Mouse (Mus musculus) adrenal gland, adult 2 months (tissue): ENCODE results near the gene Fmnl1. TPM values are rescaled to one million over a fixed set of nuclear protein-coding genes. Genes with fewer than 3 reads are reported as not detected.

Source experiments
- DNase-seq: peaks from one replicate; pipeline ENCODE4 v3.0.0; 2021
- polyA plus RNA-seq: library from polyadenylated mRNA; depleted of rRNA; stranded (reverse); fragments of >200 nt; gene quantifications from 2 replicates; pipeline ENCODE4 v1.2.3, GENCODE M21; 2012
- total RNA-seq, 2 experiments: library from RNA; stranded (reverse); gene quantifications; 2 replicates each; pipeline ENCODE4 v1.2.3; 2021

Gene Fmnl1
- total and polyA plus RNA-seq, 3 experiments, result 18.9 to 24.2 (median 19.2) TPM

- DNase-seq, result peak; percentile 46
These were observed 10.2 kb upstream of the Fmnl1 start for GRCm38 (mm10) chr11:103160738-103161137.

GRCm38 (mm10) chr11:103161449-103161848 is 9.5 kb upstream of the Fmnl1 start:
- no peak for DNase-seq

DNA sequence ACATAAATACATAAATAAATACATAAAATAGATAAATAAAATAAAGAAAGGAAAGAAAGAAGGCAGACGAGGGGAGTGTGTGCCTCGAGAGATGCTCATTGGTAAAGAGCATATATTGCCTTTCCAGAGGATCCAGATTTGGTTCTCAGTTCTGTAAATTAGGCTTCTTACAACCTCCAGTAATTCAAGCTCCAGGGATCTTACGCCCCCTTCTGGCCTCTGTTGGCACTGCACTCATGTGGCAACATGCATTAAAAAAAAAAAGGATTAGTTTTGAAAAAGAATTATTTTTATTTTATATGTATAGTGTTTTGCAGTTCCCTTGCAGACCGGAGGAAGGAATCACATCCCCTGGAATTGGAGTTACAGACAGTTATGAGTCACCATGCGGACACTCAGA is 8.8 kb upstream of the Fmnl1 start:
- DNase-seq, result no peak

GRCm38 (mm10) chr11:103164391-103164790 is 6.5 kb upstream of the Fmnl1 start:
- peak; percentile 67 for DNase-seq

DNA sequence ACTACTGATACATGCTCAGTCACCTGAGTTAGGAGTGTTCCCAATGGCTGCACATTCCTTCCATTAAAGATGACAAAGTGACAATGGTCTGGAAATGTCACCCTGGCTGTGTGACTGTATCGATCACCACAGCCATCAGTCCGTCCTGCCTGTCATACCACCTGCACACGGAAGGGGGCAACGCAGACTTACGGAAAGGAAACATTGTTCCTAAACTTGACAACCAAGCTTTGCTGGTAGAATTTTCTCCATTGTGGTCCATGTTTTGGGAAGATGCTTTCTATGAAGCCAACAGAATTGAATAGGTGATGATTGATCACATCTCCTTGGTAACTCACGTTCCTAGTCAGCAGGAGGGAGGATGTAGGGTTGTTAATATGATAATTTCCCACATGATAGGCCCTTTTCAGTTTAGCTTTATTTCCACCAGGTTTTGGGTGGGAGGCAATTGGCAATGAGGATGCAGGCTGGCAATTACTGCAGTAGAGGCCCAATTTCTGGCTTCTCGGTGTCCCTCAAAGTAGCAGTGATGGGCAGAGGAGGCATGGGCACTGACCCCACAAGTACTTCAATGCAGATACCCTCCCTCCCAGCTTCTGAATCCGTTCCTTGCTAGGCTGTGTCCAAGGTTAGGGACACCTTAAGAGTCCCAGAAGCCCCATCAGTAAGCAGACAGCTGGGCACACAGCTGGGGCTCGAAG is 2.1 kb upstream of the Fmnl1 start:
- peak; percentile 84 for DNase-seq

GRCm38 (mm10) chr11:103169664-103170063 is 1.2 kb upstream of the Fmnl1 start:
- DNase-seq, result no peak

DNA sequence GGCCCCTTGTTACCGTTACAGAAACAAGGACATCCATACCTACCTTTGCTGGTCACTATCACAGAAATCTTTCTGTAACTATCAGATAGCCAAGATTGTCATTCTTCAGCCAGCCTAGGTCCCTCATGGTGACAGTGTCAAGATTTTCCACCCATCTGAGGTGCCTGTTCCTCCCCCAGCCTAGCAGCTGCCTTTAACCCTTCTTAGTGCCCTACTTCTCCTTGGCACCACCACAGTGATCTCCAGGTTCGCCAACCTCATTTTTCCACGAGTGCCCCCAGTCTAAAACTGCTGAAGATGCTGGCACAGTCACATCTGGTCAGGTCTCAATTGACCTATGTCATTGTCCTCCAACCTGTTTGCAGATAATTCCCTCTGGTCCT is 805 bp upstream of the Fmnl1 start:
- DNase-seq, result no peak

- no peak for DNase-seq
These were observed 346 bp downstream of the Fmnl1 start for GRCm38 (mm10) chr11:103171286-103171620.

- DNase-seq, result no peak
These were observed 940 bp downstream of the Fmnl1 start for GRCm38 (mm10) chr11:103171703-103172391.

GRCm38 (mm10) chr11:103172392-103173040 is 1.6 kb downstream of the Fmnl1 start:
- DNase-seq, result no peak

- no peak for DNase-seq
These were observed 2.3 kb downstream of the Fmnl1 start for GRCm38 (mm10) chr11:103173041-103173770.

GRCm38 (mm10) chr11:103173771-103174344 is 3.0 kb downstream of the Fmnl1 start:
- DNase-seq, result no peak

- peak; percentile 88 for DNase-seq
These were observed 3.5 kb downstream of the Fmnl1 start for GRCm38 (mm10) chr11:103174411-103174832.

GRCm38 (mm10) chr11:103174891-103175391 is 4.0 kb downstream of the Fmnl1 start:
- DNase-seq, result no peak

GRCm38 (mm10) chr11:103175688-103176442 is 5.0 kb downstream of the Fmnl1 start:
- DNase-seq, result peak; percentile 69

DNA sequence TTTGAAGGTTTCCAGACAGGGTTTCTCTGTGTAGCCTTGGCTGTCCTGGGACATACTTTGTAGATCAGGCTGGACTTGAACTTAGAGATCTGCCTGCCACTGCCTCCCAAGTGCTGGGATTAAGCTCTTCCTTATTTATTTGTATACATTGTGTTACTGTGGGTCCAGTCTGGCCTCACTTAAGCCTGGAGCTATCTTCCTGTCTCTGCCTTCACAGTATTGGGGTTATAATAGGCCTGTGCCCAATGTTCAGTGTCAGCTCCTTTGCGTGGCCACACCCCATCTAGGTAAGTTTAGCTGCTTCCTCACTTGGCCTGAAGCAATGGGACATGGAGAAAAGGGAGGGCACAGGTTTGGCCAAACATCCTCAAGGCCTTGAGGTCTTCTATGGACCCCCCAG is 5.6 kb downstream of the Fmnl1 start:
- no peak for DNase-seq

DNA sequence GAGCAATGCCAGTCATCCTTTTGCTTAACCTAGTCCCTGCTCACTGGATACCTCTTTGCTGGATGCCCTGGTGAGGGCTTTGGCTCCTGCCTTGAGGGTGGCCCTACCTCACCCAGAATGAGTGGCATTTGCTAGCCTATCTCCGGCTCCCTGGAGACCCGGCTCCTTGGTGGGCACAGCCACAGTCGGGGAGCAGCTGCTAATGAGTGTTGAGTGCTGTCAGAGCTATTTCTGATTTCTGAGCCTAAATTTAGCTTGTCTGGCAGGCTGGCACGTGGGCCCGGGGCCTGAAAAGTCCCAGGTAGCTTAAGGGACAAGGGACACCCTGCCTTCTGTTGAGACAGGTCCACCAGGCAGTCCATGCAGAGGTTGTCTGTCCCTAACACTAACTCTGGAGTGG is 6.3 kb downstream of the Fmnl1 start:
- DNase-seq, result no peak

- no peak for DNase-seq
These were observed 7.0 kb downstream of the Fmnl1 start for GRCm38 (mm10) chr11:103177815-103178485.

GRCm38 (mm10) chr11:103178748-103179147 is 7.8 kb downstream of the Fmnl1 start:
- no peak for DNase-seq

DNA sequence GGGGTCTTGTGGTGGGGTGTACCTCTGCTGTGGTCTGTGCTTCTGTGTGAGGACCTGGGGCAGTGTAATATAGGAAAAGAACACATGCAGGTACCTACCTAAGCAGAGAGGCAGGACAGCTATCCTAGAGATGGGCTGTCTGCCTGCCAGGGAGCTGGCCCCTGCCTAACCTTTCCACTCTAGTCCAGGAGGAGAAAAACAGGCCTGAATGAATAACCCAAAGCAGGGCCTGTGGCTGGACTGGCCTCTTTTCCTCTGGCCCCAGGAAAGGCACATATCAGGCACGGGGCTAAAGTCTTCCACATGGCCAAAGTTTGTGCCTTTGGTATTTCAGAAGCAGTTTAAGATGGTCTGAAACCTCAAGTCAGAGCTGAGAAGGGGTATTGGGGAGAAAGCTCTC is 9.5 kb downstream of the Fmnl1 start:
- no peak for DNase-seq

GRCm38 (mm10) chr11:103181349-103181748 is 10.4 kb downstream of the Fmnl1 start:
- no peak for DNase-seq
